Mouse (Mus musculus) liver, adult 2 months (tissue): Measurements from ENCODE around the gene Dhh. TPM values are rescaled to one million over a fixed set of nuclear protein-coding genes. Genes with fewer than 3 reads are reported as not detected.

Experiments used
- DNase-seq: peaks from one replicate; pipeline ENCODE4 v3.0.0-alpha.2; 2011; ENCODE audit warnings: low read depth, low spot score; ENCODE audit errors: extremely low read depth
- H3K27ac ChIP-seq: fragments of 200-500 bp; replicated peaks from 2 replicates; pipeline ENCODE4 v1.5.1; 2012; ENCODE audit warnings: low read depth, mild to moderate bottlenecking, control low read depth, inconsistent platforms, low read length; ENCODE audit not compliant: insufficient read depth
- H3K27me3 ChIP-seq: fragments of 200-500 bp; 2 replicates; pipeline ENCODE4 v1.6.1; 2012; ENCODE audit warnings: mild to moderate bottlenecking, moderate library complexity, low read length, inconsistent platforms; ENCODE audit not compliant: control insufficient read depth, insufficient read depth
- H3K36me3 ChIP-seq: fragments of 200-500 bp; 2 replicates; pipeline ENCODE4 v1.6.1; 2012; ENCODE audit warnings: low read length, inconsistent platforms; ENCODE audit not compliant: control insufficient read depth, insufficient read depth
- H3K4me1 ChIP-seq: fragments of 200-500 bp; 2 replicates; pipeline ENCODE4 v1.6.1; 2011; ENCODE audit warnings: low read length; ENCODE audit not compliant: control insufficient read depth, insufficient read depth
- H3K4me3 ChIP-seq: fragments of 200-500 bp; 2 replicates; pipeline ENCODE4 v1.5.1; 2011; ENCODE audit warnings: low read depth, mild to moderate bottlenecking, control low read depth, low read length, moderate library complexity; ENCODE audit not compliant: insufficient read depth
- H3K79me2 ChIP-seq: fragments of 200-500 bp; 2 replicates; pipeline ENCODE4 v1.6.1; 2012; ENCODE audit warnings: inconsistent platforms, mild to moderate bottlenecking, low read length, moderate library complexity; ENCODE audit not compliant: control insufficient read depth, insufficient read depth
- H3K9ac ChIP-seq: fragments of 200-500 bp; 2 replicates; pipeline ENCODE4 v1.6.1; 2012; ENCODE audit warnings: low read depth, mild to moderate bottlenecking, control low read depth, inconsistent platforms, low read length
- CTCF ChIP-seq: fragments of 200-500 bp; IDR thresholded peaks from 2 replicates; pipeline ENCODE4 v1.5.1; 2011; ENCODE audit warnings: low read depth, low read length, control low read depth
- POLR2A ChIP-seq: fragments of 200-500 bp; IDR thresholded peaks from 2 replicates; pipeline ENCODE4 v1.6.1; 2011; ENCODE audit warnings: low read length, control low read depth; ENCODE audit not compliant: insufficient read depth; ENCODE audit errors: extremely low read depth
- WGBS: fragments of 180-500 bp; shearing (Covaris S2); methylation state at CpG from one replicate; pipeline ENCODE4 v1.1.7; 2018; 5-methylcytosine and 5-hydroxymethylcytosine counted together
- polyA plus RNA-seq: library from polyadenylated mRNA; depleted of rRNA; stranded (reverse); fragments of >200 nt; gene quantifications from 2 replicates; pipeline ENCODE4 v1.2.3, GENCODE M21; 2012
- total RNA-seq: library from RNA; depleted of rRNA; stranded (reverse); fragments of >200 nt; gene quantifications from 2 replicates; pipeline ENCODE4 v1.2.3, GENCODE M21; 2014

Gene Dhh
- total and polyA plus RNA-seq, 2 experiments = under 0.01 to 0.18 TPM

DNA sequence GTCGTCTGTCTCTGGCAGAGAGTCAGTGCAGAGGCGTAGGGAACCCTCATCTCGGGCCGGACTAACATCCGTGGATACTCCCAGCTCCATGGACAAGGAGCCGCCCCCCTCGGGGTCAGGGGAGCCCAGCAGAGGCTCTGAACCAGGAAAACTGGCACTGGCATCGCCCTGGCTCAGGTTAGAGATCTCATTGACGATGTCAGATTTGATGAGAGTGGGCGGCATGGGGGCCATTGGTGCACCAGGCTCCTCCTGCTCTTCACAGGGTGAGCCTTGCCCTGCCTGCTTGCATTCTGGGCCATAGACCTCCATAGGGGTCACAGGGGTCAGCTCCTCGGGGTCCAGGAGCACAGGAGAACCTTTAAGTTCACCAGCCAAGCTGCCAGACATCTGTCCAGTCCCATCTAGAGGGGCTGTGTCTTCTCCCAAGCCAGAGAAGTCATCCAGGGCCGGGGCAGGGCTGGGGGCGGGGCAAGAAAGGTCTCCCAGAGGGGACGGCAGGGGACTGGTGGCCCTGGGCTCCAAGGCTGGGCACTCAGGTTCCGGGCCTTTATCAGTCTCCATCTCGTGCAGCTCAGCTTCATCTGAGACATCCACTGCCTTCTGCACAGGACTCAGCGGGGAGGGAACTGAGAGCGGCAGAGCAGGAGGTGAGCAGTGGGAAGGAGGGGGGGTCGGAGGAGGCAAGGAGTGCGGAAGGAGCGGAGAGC is 36.5 kb downstream of the Dhh start:
- no peak overlapping the region for H3K9ac ChIP-seq
- TF ChIP-seq CTCF (no peak), POLR2A (no peak)
- no peaks in the 10 kb centered on the region for H3K27me3 ChIP-seq
- 86% methylated on average over 21 of the region's 21 CpGs for WGBS
- H3K27ac ChIP-seq = no peak overlapping the region
- H3K4me1 ChIP-seq = no peaks in the 10 kb centered on the region
- no peak overlapping the region for H3K4me3 ChIP-seq
- H3K79me2 ChIP-seq = peaks cover 26% of the 10 kb centered on the region
- H3K36me3 ChIP-seq = peaks cover 67% of the 10 kb centered on the region
- no peak for DNase-seq

DNA sequence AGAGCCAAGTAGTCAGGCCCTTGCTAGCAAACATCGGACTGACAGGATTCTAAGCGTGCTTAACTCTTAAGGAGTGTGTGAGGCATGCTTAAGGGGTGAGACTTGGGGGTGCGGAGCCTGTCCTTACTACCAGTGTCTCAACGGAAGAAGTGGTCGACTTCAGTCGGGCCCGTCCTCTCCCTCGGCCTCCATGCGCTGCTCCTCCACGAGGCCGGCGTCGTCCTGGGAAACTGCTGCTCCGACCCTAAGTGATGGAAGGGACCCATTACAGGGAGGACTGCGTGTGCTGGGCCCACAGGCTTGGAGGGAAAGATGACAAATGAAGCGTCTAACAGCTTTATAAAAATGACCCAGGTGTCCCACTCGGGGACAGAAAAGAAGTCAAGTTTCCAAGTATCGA is 37.4 kb downstream of the Dhh start:
- peaks cover 60% of the 10 kb centered on the region for H3K36me3 ChIP-seq
- WGBS = 95% methylated on average over 18 of the region's 18 CpGs
- TF ChIP-seq POLR2A (no peak), CTCF (no peak)
- H3K27me3 ChIP-seq = no peaks in the 10 kb centered on the region
- no peak overlapping the region for H3K9ac ChIP-seq
- no peak overlapping the region for H3K4me3 ChIP-seq
- H3K27ac ChIP-seq = no peak overlapping the region
- no peak for DNase-seq
- peaks cover 25% of the 10 kb centered on the region for H3K79me2 ChIP-seq
- H3K4me1 ChIP-seq = no peaks in the 10 kb centered on the region

DNA sequence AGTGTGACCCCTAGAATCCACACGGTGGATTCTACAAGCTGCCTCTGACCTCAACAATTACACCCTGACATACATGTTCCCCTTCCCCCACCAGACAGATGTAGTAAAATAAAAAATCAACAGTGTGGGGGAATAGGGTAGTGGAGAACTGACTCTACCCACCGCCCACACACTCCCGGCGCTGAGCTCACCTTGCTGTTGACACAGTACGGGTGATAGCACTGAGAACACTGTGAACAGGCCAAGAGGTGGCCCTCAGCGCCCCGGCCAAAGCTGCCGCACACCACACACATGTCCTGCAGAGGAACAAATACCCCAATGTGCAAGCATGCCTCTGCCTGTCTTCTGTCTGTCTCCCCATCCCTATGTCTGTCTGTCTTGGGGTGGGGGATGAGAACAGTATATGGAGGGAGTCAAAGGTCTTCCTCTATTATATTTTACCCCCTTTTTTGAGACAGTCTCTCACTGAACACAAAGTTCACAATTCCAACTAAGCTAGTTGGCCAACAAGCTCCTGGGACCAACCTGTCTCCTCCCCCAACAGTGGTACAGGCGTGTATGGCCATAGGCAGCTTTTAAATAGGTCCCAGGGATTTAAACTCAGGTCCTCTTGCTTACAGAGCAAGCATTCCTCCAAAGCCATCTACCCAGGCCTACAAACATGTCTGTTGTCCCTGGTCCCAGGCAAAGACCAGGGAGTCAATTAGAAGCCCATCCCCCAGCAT is 38.9 kb downstream of the Dhh start:
- whole genome bisulfite sequencing = 56% methylated on average over 9 of the region's 9 CpGs

DNA sequence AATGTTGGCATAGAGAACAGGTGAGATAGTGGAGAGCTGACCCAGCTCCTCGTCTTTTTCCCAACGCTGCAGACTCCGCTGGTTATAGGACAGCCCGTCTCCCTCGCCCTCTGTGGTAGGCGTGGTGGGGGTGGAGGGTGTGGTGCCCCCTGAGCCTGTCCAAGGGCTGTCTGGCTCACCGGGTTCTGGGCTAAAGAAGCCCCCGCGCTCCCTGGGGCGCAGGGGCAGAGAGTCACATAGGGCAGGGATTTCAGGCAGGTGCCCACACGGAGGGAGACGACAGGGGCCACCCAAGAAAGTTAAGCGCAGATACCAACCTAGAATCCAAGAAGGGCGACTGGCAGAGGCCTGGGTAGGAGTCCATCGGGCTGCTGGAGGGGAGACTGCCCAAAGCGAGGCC is 44.1 kb downstream of the Dhh start:
- no peak for TF ChIP-seq POLR2A
- no peak for TF ChIP-seq CTCF
- Histone ChIP-seq H3K27ac (no peak overlapping the region), H3K9ac (no peak overlapping the region), H3K36me3 (peaks cover 50% of the 10 kb centered on the region), H3K79me2 (peaks cover 29% of the 10 kb centered on the region), H3K27me3 (no peaks in the 10 kb centered on the region), H3K4me3 (no peak overlapping the region), H3K4me1 (no peaks in the 10 kb centered on the region)
- DNase-seq = no peak
- WGBS = 92% methylated on average over 16 of the region's 16 CpGs

More for the DNA sequence above, 38.9 kb downstream of the Dhh start:
- Histone ChIP-seq H3K79me2 (peaks cover 29% of the 10 kb centered on the region), H3K4me1 (no peaks in the 10 kb centered on the region), H3K27me3 (no peaks in the 10 kb centered on the region), H3K36me3 (peaks cover 59% of the 10 kb centered on the region), H3K4me3 (no peak overlapping the region), H3K27ac (no peak overlapping the region), H3K9ac (no peak overlapping the region)
- TF ChIP-seq POLR2A (no peak), CTCF (no peak)
- no peak for DNase-seq

DNA sequence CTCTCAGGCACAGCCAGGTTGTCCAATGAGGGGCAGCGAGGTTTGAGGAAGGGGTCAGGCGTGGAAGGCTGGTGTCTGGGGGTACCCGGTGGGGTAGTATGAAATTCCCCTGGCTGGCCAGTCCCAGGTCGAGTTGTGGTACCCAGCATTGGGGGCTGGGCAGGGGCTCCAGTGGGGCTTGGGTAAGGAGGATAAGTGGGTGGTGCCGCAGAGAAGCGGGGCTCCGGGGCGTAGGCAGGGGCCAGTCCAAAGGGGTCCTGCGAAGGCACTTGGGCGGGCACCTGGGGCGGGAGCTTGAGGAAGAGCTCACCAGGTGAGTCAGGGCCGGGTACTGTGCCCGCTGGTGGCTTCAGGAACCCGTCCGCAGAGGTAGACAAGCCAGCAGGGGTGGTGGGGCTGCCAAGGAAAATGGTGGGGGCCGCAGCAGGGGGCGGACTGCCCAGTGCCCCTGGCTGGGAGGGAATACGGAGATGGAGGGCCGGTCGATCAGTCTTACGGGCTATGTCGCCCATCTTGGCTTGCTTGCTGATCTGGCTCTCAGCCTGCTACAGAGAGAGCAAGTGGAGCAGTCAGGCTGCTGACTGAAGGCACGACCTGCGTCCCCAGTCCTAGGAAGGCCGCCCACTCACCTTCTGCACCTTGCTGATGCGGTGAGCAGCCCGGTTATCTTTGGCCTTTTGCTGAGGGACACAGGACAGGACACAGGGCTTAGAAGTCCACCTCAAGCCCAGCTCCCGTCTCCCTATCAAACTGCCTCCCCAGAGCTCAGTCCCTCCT is 45.0 kb downstream of the Dhh start:
- Histone ChIP-seq H3K36me3 (peaks cover 52% of the 10 kb centered on the region), H3K27ac (no peak overlapping the region), H3K9ac (no peak overlapping the region), H3K79me2 (peaks cover 29% of the 10 kb centered on the region), H3K4me1 (no peaks in the 10 kb centered on the region), H3K4me3 (no peak overlapping the region), H3K27me3 (no peaks in the 10 kb centered on the region)
- WGBS = 90% methylated on average over 27 of the region's 28 CpGs
- TF ChIP-seq POLR2A = no peak
- no peak for DNase-seq
